Mouse (Mus musculus) MEL (cell line): ENCODE data around the gene Hspb1. TPM values are rescaled to one million over a fixed set of nuclear protein-coding genes. Genes with fewer than 3 reads are reported as not detected.

Experiments
- DNase-seq: peaks from one replicate; pipeline ENCODE4 v3.0.0; 2011; ENCODE audit warnings: low read depth, low spot score
- H3K27ac ChIP-seq: 2 replicates; pipeline ENCODE4 v1.5.1; 2012; ENCODE audit warnings: low read depth, mild to moderate bottlenecking, control low read depth, low read length, moderate library complexity; ENCODE audit not compliant: control insufficient read depth
- H3K27me3 ChIP-seq, 2 experiments: fragments of 150-350 bp in 1 of 2; sonication (generic) in 1 of 2; 2 replicates each; pipeline ENCODE4 v1.6.1; 2012; ENCODE audit warnings: low read length in 2 of 2, mild to moderate bottlenecking in 2 of 2, improper control_type of control experiment in 1 of 2, moderate library complexity in 1 of 2; ENCODE audit not compliant: insufficient read depth in 2 of 2, control insufficient read depth in 1 of 2
- H3K36me3 ChIP-seq, 2 experiments: 2 replicates each; pipeline ENCODE4 v1.6.1; 2012 to 2014; ENCODE audit warnings: low read length in 2 of 2, improper control_type of control experiment in 1 of 2, inconsistent platforms in 1 of 2, mild to moderate bottlenecking in 1 of 2; ENCODE audit not compliant: insufficient read depth in 2 of 2, control insufficient read depth in 1 of 2
- H3K4me1 ChIP-seq, 2 experiments: fragments of 150-350 bp in 1 of 2; sonication (generic) in 1 of 2; 2 replicates each; pipeline ENCODE4 v1.6.1; 2012; ENCODE audit warnings: low read length in 2 of 2, improper control_type of control experiment in 1 of 2, mild to moderate bottlenecking in 1 of 2; ENCODE audit not compliant: insufficient read depth in 2 of 2, control insufficient read depth in 1 of 2
- H3K4me3 ChIP-seq, 2 experiments: fragments of 150-350 bp in 1 of 2; sonication (generic) in 1 of 2; 2 replicates each; pipeline ENCODE4 v1.5.1; 2012; ENCODE audit warnings: low read depth in 2 of 2, low read length in 2 of 2, mild to moderate bottlenecking in 2 of 2, moderate library complexity in 2 of 2, control low read depth in 1 of 2, improper control_type of control experiment in 1 of 2; ENCODE audit not compliant: control insufficient read depth in 1 of 2, insufficient read depth in 1 of 2
- H3K79me2 ChIP-seq: 2 replicates; pipeline ENCODE4 v1.6.1; 2012; ENCODE audit warnings: mild to moderate bottlenecking, low read length, moderate library complexity; ENCODE audit not compliant: control insufficient read depth, poor library complexity, insufficient read depth
- H3K9ac ChIP-seq: 2 replicates; pipeline ENCODE4 v1.6.1; 2012; ENCODE audit warnings: low read depth, mild to moderate bottlenecking, control low read depth, low read length, moderate library complexity; ENCODE audit not compliant: control insufficient read depth, poor library complexity, severe bottlenecking
- H3K9me3 ChIP-seq: fragments of 150-350 bp; sonication (generic); replicated peaks from 2 replicates; pipeline ENCODE4 v1.6.1; 2012; ENCODE audit warnings: mild to moderate bottlenecking, low read length, improper control_type of control experiment, moderate library complexity; ENCODE audit not compliant: insufficient read depth
- BHLHE40 ChIP-seq: IDR thresholded peaks from 2 replicates; pipeline ENCODE4 v1.6.1; 2012; ENCODE audit warnings: low read depth, mild to moderate bottlenecking, inconsistent platforms, low read length, improper control_type of control experiment, borderline replicate concordance
- CHD1 ChIP-seq: IDR thresholded peaks from 2 replicates; pipeline ENCODE4 v1.6.1; 2012; ENCODE audit warnings: low read depth, mild to moderate bottlenecking, inconsistent platforms, low read length, improper control_type of control experiment
- CTCF ChIP-seq, 3 experiments: IDR thresholded peaks in 2 of 3; conservative IDR thresholded peaks in 1 of 3; 2 replicates each; pipeline ENCODE4 v1.5.1; 2011 to 2012; ENCODE audit warnings: low read length in 3 of 3, low read depth in 2 of 3, mild to moderate bottlenecking in 2 of 3, improper control_type of control experiment in 1 of 3, inconsistent platforms in 1 of 3, mixed read lengths in 1 of 3, moderate library complexity in 1 of 3; ENCODE audit not compliant: control insufficient read depth in 1 of 3, insufficient read depth in 1 of 3, poor library complexity in 1 of 3, severe bottlenecking in 1 of 3
- E2F4 ChIP-seq: IDR thresholded peaks from 2 replicates; pipeline ENCODE4 v1.6.1; 2011; ENCODE audit warnings: low read depth, low read length, improper control_type of control experiment, borderline replicate concordance
- KAT2A ChIP-seq: conservative IDR thresholded peaks from 2 replicates; pipeline ENCODE4 v1.6.1; 2012; ENCODE audit warnings: low read depth, low read length, improper control_type of control experiment, inconsistent platforms
- MAFK ChIP-seq: IDR thresholded peaks from 2 replicates; pipeline ENCODE4 v1.6.1; 2011; ENCODE audit warnings: low read depth, mild to moderate bottlenecking, low read length, improper control_type of control experiment, borderline replicate concordance
- MAX ChIP-seq: IDR thresholded peaks from 2 replicates; pipeline ENCODE4 v1.6.1; 2011; ENCODE audit warnings: low read length, improper control_type of control experiment
- MEF2A ChIP-seq: IDR thresholded peaks from 2 replicates; pipeline ENCODE4 v1.6.1; 2014; ENCODE audit warnings: low read depth, mild to moderate bottlenecking, inconsistent platforms, low read length, improper control_type of control experiment; ENCODE audit not compliant: poor library complexity, insufficient replicate concordance, severe bottlenecking; ENCODE audit errors: extremely low read depth
- MYB ChIP-seq: IDR thresholded peaks from 2 replicates; pipeline ENCODE4 v1.6.1; 2011; ENCODE audit warnings: mild to moderate bottlenecking, low read depth, low read length, improper control_type of control experiment
- MYC ChIP-seq: IDR thresholded peaks from 2 replicates; pipeline ENCODE4 v1.6.1; 2011; ENCODE audit warnings: low read depth, mild to moderate bottlenecking, low read length, improper control_type of control experiment, moderate library complexity
- NRF1 ChIP-seq: IDR thresholded peaks from 2 replicates; pipeline ENCODE4 v1.6.1; 2014; ENCODE audit warnings: low read depth, mild to moderate bottlenecking, inconsistent platforms, low read length, improper control_type of control experiment, moderate library complexity; ENCODE audit not compliant: poor library complexity, insufficient read depth, severe bottlenecking
- RAD21 ChIP-seq: IDR thresholded peaks from 2 replicates; pipeline ENCODE4 v1.6.1; 2011; ENCODE audit warnings: mild to moderate bottlenecking, low read depth, low read length, improper control_type of control experiment
- RCOR1 ChIP-seq: IDR thresholded peaks from 2 replicates; pipeline ENCODE4 v1.6.1; 2012; ENCODE audit warnings: low read depth, mild to moderate bottlenecking, inconsistent platforms, low read length, improper control_type of control experiment
- SMC3 ChIP-seq: IDR thresholded peaks from 2 replicates; pipeline ENCODE4 v1.6.1; 2011; ENCODE audit warnings: low read depth, low read length, improper control_type of control experiment
- TAL1 ChIP-seq: IDR thresholded peaks from 2 replicates; pipeline ENCODE4 v1.6.1; 2012; ENCODE audit warnings: mild to moderate bottlenecking, inconsistent platforms, low read length, moderate library complexity, mixed read lengths
- TBP ChIP-seq: IDR thresholded peaks from 2 replicates; pipeline ENCODE4 v1.8.0; 2011; ENCODE audit warnings: low read depth, low read length, improper control_type of control experiment
- USF1 ChIP-seq: IDR thresholded peaks from 2 replicates; pipeline ENCODE4 v1.6.1; 2014; ENCODE audit warnings: low read depth, mild to moderate bottlenecking, inconsistent platforms, low read length, improper control_type of control experiment, moderate library complexity
- ZC3H11A ChIP-seq: IDR thresholded peaks from 2 replicates; pipeline ENCODE4 v1.6.1; 2012; ENCODE audit warnings: low read depth, mild to moderate bottlenecking, inconsistent platforms, low read length, improper control_type of control experiment
- ZKSCAN1 ChIP-seq: IDR thresholded peaks from 2 replicates; pipeline ENCODE4 v1.6.1; 2012; ENCODE audit warnings: low read depth, mild to moderate bottlenecking, inconsistent platforms, low read length, improper control_type of control experiment, moderate library complexity
- ZNF384 ChIP-seq: IDR thresholded peaks from 2 replicates; pipeline ENCODE4 v1.6.1; 2012; ENCODE audit warnings: low read depth, mild to moderate bottlenecking, inconsistent platforms, low read length, improper control_type of control experiment
- polyA plus RNA-seq, 2 experiments: library from polyadenylated mRNA; stranded (reverse) in 1 of 2; unstranded in 1 of 2; fragments of >175 nt in 1 of 2; fragments of >200 nt in 1 of 2; gene quantifications; 2 replicates each; pipeline versions ENCODE4 v1.2.1 to v1.2.4; 2012; ENCODE audit warnings: low replicate concordance in 2 of 2, low read depth in 1 of 2; ENCODE audit not compliant: insufficient read length in 2 of 2, insufficient read depth in 1 of 2, missing spikeins in 1 of 2
- total RNA-seq: library from RNA; depleted of rRNA; stranded (reverse); fragments of 300-350 nt; gene quantifications from 2 replicates; pipeline ENCODE4 v1.2.3, GENCODE M21; 2012

The Hspb1 gene
- total and polyA plus RNA-seq, 3 experiments = not detected

GRCm38 (mm10) chr5:135899833-135900232 is 12.1 kb downstream of the Hspb1 start:
- H3K9ac ChIP-seq = no peak overlapping the region
- H3K4me3 ChIP-seq = no peak overlapping the region
- H3K79me2 ChIP-seq = no peaks in the 10 kb centered on the region
- no peaks in the 10 kb centered on the region for H3K4me1 ChIP-seq
- no peaks in the 10 kb centered on the region for H3K9me3 ChIP-seq
- no peaks in the 10 kb centered on the region for H3K36me3 ChIP-seq
- H3K27me3 ChIP-seq = no peaks in the 10 kb centered on the region
- no peak overlapping the region for H3K27ac ChIP-seq
- no peak for DNase-seq
- TF ChIP-seq MAFK (no peak), RCOR1 (no peak)

GRCm38 (mm10) chr5:135900701-135901100 is 13.0 kb downstream of the Hspb1 start:
- Histone ChIP-seq H3K27me3 (no peaks in the 10 kb centered on the region), H3K4me3 (no peak overlapping the region), H3K79me2 (no peaks in the 10 kb centered on the region), H3K9ac (no peak overlapping the region), H3K27ac (no peak overlapping the region), H3K4me1 (no peaks in the 10 kb centered on the region), H3K36me3 (no peaks in the 10 kb centered on the region)
- DNase-seq = no peak
- 0 out of 2 replicates have a peak, but pooled peaks have one; percentile 3 for TF ChIP-seq ZC3H11A
- TF ChIP-seq ZKSCAN1 = no peak
- TF ChIP-seq USF1 = no peak
- TF ChIP-seq MAX = no peak
- no peak for TF ChIP-seq MEF2A
- TF ChIP-seq KAT2A = no peak
- no peak for TF ChIP-seq ZNF384
- TF ChIP-seq MYB = no peak
- TF ChIP-seq RAD21 = peak; percentile 27
- TF ChIP-seq NRF1 = no peak
- TF ChIP-seq TAL1 = no peak
- TF ChIP-seq TBP = no peak
- no peak for TF ChIP-seq E2F4
- TF ChIP-seq MYC = no peak
- TF ChIP-seq CTCF (IDR thresholded peaks at IDR 0.05 in 2 of 3, conservative IDR thresholded peaks at IDR 0.05 in 1 of 3; ENCODE audit: control insufficient read depth in 1 of 3, insufficient read depth in 1 of 3, low read depth in 2 of 3, low read length in 3 of 3, poor library complexity in 1 of 3, severe bottlenecking in 1 of 3) = peak in 2 of 3 experiments; percentile 28 to 33; a peak in 4 of 6 replicates
- no peak for TF ChIP-seq CHD1
- no peak for TF ChIP-seq SMC3
- no peak for TF ChIP-seq BHLHE40
- TF ChIP-seq, all 39 proteins: peak for 3
- H3K9me3 ChIP-seq = no peaks in the 10 kb centered on the region
